Mouse (Mus musculus) T-cell, adult 66 days (primary cell): ENCODE measurements around the gene Olfr823. TPM values are rescaled to one million over a fixed set of nuclear protein-coding genes. Genes with fewer than 3 reads are reported as not detected.

Experiments
- total RNA-seq, 2 experiments: library from RNA; stranded (reverse); gene quantifications; 3 replicates in 1 of 2; 4 replicates in 1 of 2; pipeline ENCODE4 v1.2.4; 2023

Gene Olfr823
- total RNA-seq = not detected

GRCm38 (mm10) chr10:130115283-130115682 lies at the start of gene Olfr823:
Gene Olfr823, minus strand, starts transcription at chr10:130115383.

DNA sequence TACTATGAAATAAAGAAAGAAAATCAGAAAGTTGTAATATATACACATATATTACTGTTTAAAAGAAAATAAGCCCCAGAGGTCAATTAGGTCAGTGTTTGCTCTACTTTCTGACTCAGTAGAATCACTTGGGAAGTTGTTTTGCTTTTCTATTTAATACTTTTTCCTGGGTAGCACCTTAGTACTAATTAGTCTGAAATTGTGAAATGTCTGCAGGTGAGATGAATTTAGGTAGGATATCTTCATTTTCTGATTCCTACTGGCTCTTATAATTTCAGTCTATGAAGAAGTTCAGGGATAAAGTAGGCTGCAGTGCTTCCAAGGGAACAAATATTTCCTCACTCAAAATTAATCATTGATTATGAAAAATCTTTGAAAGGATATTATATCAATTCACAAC lies 14.7 kb upstream of the Olfr823 start, which contains the start of gene Olfr824:
TSS of gene Olfr824 (minus strand) at position 101 of the 400 bp plus-strand sequence.

DNA sequence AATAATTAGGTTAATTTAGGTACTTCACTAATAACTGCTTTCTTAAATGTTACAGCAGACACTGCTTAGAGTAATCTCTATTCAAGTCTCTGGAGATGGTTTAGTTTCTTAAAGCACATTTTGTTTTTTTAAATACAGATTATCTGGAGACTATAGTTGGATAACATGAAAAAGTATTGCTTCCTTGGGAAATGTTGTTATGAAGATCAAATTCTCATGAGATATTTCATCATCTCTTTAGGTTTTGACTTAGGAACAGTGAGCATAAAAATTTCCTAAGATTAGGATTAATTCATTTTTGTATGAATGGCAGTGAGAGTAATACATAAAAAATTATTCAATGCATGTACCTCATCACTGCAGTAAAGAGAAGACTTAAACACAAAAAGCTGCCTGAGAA lies 44.3 kb downstream of the Olfr823 start, which contains the start of gene Olfr822:
TSS of gene Olfr822 (plus strand) at position 301 of the 400 bp plus-strand sequence.

Other genes with a start within 250 kb of the Olfr823 start
- gene Olfr814, start 235.5 kb downstream of the Olfr823 start, total RNA-seq = not detected
- gene Olfr815, start 209.5 kb downstream of the Olfr823 start, total RNA-seq = not detected
- gene Olfr816, start 199.8 kb downstream of the Olfr823 start, total RNA-seq = not detected
- not detected for gene Olfr818, start 166.3 kb downstream of the Olfr823 start, total RNA-seq
- not detected for gene Olfr819, start 148.1 kb downstream of the Olfr823 start, total RNA-seq
- gene Olfr247, start 139.2 kb downstream of the Olfr823 start, total RNA-seq = not detected
- gene Gm10310, start 130.3 kb downstream of the Olfr823 start, total RNA-seq = not detected
- not detected for gene Olfr820, start 102.8 kb downstream of the Olfr823 start, total RNA-seq
- gene Olfr821, start 85.0 kb downstream of the Olfr823 start, total RNA-seq = not detected
- gene Olfr822, start 44.2 kb downstream of the Olfr823 start, total RNA-seq = not detected
- gene Olfr824, start 14.6 kb upstream of the Olfr823 start, total RNA-seq = not detected
- not detected for gene Olfr825, start 51.4 kb upstream of the Olfr823 start, total RNA-seq
- not detected for gene Olfr826, start 68.8 kb upstream of the Olfr823 start, total RNA-seq
- not detected for gene Olfr827, start 99.0 kb upstream of the Olfr823 start, total RNA-seq
- gene Neurod4, start 164.9 kb upstream of the Olfr823 start, total RNA-seq = not detected
- gene Tespa1, start 207.5 kb upstream of the Olfr823 start, total RNA-seq = 100 to 1,000 TPM; 144 to 157 TPM